Mouse (Mus musculus) ovary, adult 18-20 months (tissue): ENCODE measurements at regions not wholly inside any gene's neighbourhood (a gene's known extent, or its start where the extent isn't known, plus 50 kb on each side); places are given as distances from the start of the nearest gene placed in this dataset.
"Not testable (repeated sequence)": the region's sequence is repeated elsewhere in the genome, so short reads cannot be mapped to it uniquely, and the experiment has no call there.

Experiments used
- DNase-seq: peaks from one replicate; pipeline ENCODE4 v3.0.0; 2022; ENCODE audit warnings: low spot score, mixed read lengths

- no peak for DNase-seq
Observed at GRCm38 (mm10) chr13:57055409-57056195, 159.8 kb upstream of the Trpc7 start.

DNA sequence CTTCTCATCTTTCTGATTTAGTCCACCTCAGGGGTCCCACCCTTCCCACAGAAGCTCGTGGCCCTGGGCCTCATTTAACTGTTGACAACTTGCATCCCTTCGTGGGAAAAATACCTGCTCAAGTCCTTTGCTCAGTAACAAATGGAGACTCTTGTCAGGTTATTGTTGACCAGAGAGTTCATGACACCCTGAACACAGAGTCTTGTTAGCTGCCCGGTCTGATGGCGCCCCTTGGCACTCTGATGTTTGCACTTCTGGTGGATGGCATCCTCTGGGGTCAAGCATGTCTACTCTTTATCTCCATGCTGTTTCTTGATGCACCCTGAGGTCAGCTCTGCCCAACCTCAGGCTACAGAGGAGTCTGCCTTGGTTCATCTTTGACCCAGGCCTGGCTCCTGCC lies 157.6 kb upstream of the Trpc7 start:
- DNase-seq, result no peak

- not testable (repeated sequence) for DNase-seq
Observed at GRCm38 (mm10) chr13:57046130-57046529, 150.3 kb upstream of the Trpc7 start.

DNA sequence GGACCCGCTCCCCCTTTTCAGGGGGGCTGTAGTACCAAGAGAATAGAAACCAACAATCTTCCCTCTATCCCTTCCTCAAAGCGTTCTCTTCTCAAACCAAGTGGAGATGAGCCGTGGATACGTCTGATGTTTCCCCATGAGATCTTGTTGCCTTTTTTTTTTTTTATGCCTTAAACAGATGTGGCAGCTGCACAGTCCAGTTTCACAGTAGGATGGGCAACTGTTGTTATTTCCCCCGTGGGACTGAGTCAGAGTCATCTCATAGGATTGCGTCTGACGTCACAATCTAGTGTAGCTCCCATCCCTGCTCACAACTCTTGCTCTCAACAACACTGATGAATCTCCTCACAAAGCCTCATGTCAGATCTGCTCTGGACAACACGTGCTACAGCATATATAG lies 148.7 kb upstream of the Trpc7 start:
- DNase-seq, result no peak

GRCm38 (mm10) chr13:57043316-57043974 lies 147.7 kb upstream of the Trpc7 start:
- no peak for DNase-seq

- no peak for DNase-seq
Observed at GRCm38 (mm10) chr13:57042514-57042913, 146.7 kb upstream of the Trpc7 start.

GRCm38 (mm10) chr13:57032871-57033270 lies 137.1 kb upstream of the Trpc7 start:
- no peak for DNase-seq

GRCm38 (mm10) chr13:57017553-57018341 lies 122.0 kb upstream of the Trpc7 start:
- DNase-seq, result no peak

- no peak for DNase-seq
Observed at GRCm38 (mm10) chr13:57016465-57017272, 120.9 kb upstream of the Trpc7 start.

DNA sequence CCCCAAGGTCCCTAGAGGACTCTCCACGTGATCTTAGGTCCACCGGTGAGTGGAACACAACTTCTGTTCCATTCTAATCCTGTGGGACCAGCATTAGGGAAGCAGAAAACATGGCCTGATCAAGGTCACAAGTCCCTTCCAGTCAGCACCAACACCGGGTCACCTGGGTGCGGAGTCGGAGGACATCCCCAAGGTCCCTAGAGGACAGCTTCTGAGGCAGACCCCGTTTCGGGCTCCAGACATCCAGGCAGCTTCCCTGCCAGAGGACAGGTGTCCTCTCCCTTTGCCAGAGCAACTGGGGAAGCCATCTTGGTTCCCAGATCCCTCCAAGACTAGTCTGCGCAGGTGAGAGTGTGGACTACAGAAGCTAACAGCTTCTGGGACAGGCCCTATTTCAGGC lies 111.4 kb upstream of the Trpc7 start:
- DNase-seq, result not testable (repeated sequence)

GRCm38 (mm10) chr13:57003565-57004132 lies 107.9 kb upstream of the Trpc7 start:
- DNase-seq, result no peak

GRCm38 (mm10) chr13:56992022-56992421 lies 96.2 kb upstream of the Trpc7 start:
- no peak for DNase-seq

DNA sequence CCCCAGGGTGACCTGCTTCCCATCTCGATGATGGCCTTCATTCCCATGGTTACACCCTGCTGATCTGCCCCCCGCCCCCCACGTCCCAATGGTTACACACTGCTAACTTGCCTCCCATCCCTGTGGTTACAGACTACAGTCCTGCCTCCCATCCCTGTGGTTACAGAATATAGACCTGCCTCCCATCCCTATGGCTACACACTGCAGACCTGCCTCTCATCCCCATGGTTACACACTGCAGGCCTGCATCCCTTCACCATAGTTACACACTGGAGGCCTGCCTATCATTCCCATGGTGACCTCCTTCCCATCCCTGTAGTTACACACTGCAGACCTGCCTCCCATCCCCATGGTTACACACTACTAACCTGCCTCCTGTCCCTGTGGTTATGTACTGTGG lies 78.3 kb upstream of the Trpc7 start:
- no peak for DNase-seq

DNA sequence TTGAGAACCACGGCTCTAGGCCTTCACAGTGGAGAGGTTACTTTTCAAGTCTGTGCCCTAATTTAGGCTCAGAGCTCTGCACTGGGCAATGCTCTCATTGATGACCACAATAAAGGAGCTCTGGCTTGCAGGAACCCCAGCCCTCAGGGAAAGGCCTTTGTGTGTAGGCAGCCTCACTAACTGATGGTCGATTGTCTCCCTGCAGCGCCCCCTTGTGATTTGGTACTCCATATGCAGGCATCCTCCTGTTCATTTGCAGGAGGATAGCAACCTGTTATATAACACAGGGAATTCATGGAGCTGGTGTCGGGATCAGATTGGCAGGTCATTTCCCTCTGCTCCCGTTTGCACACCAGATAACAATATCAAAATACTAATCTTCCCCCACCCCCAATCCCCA lies 59.6 kb upstream of the Trpc7 start:
- DNase-seq, result no peak

DNA sequence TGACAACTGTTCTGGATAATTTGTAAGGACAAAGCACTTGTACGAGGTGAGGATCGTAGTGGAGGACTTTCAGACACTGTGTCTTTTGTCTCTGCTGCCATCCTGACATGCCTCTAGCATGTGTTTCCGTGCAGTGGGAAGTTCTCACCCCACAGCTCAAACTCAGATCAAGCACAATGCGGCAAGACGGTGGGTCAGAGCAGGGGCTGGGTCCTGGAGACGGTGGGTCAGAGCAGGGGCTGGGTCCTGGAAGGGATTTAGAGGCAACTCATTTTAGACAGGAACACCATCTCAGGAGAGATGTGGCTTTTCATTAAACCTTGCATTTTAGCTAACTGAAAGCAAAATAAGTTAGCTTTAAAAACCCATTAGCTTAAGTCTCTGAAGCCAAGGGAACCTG lies 52.3 kb upstream of the Trpc7 start:
- no peak for DNase-seq

DNA sequence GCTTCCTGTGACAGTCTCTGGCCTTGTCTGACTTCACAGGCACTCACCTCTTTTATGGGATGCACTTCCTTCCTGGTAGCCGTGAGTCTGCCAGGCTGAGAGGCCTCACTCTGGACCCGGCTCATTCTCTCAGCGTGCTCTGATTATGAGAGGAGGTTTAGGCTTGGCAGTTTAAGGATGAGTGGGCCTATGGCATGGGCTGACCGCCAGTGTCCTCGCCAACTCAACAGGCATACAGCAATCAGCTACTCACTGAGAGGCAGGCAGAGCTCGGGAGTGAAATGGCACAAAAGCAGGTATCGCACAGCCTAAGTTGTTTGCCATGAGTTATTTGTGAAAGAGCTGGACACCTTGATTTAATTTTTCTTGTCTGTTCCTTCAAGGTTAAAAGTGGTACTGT lies 51.5 kb upstream of the Trpc7 start:
- no peak for DNase-seq
